Mouse (Mus musculus) CH12.LX (cell line): ENCODE results near the gene Tatdn2. TPM values are rescaled to one million over a fixed set of nuclear protein-coding genes. Genes with fewer than 3 reads are reported as not detected.

Experiments
- DNase-seq: peaks from one replicate; pipeline ENCODE4 v3.0.0-alpha.2; 2013; ENCODE audit errors: extremely low read depth
- H3K27ac ChIP-seq: 2 replicates; pipeline ENCODE4 v1.5.1; 2012; ENCODE audit warnings: low read depth, mild to moderate bottlenecking, control low read depth, moderate library complexity; ENCODE audit not compliant: insufficient read depth
- H3K27me3 ChIP-seq: replicated peaks from 2 replicates; pipeline ENCODE3; 2012; ENCODE audit warnings: inconsistent platforms
- H3K36me3 ChIP-seq, 2 experiments: replicated peaks in 1 of 2; 2 replicates each; pipeline versions ENCODE3 to v1.6.1; 2012; ENCODE audit warnings: inconsistent platforms in 1 of 2, low read length in 1 of 2, mild to moderate bottlenecking in 1 of 2, mixed read lengths in 1 of 2, moderate library complexity in 1 of 2; ENCODE audit not compliant: control insufficient read depth in 1 of 2, insufficient read depth in 1 of 2
- H3K4me1 ChIP-seq, 2 experiments: 2 replicates each; pipeline ENCODE4 v1.6.1; 2012; ENCODE audit warnings: inconsistent platforms in 1 of 2, moderate library complexity in 1 of 2; ENCODE audit not compliant: insufficient read depth in 2 of 2, control insufficient read depth in 1 of 2
- H3K4me2 ChIP-seq: 2 replicates; pipeline ENCODE4 v1.6.1; 2012; ENCODE audit warnings: low read depth, mild to moderate bottlenecking, control low read depth; ENCODE audit not compliant: poor library complexity, insufficient read depth, severe bottlenecking
- H3K4me3 ChIP-seq, 3 experiments: fragments of 150-350 bp in 1 of 3; sonication (generic) in 1 of 3; replicated peaks in 1 of 3; 2 replicates each; pipeline versions ENCODE3 to v1.5.1; 2011 to 2012; ENCODE audit warnings: low read depth in 2 of 3, low read length in 2 of 3, mild to moderate bottlenecking in 2 of 3, moderate library complexity in 2 of 3, control low read depth in 1 of 3, improper control_type of control experiment in 1 of 3, inconsistent platforms in 1 of 3, mixed read lengths in 1 of 3; ENCODE audit not compliant: poor library complexity in 1 of 3
- H3K79me2 ChIP-seq: replicated peaks from 2 replicates; pipeline ENCODE4 v1.6.1; 2012; ENCODE audit warnings: mild to moderate bottlenecking, moderate library complexity; ENCODE audit not compliant: control insufficient read depth, poor library complexity, insufficient read depth, severe bottlenecking; ENCODE audit errors: extremely low read depth
- H3K9ac ChIP-seq: 2 replicates; pipeline ENCODE4 v1.6.1; 2012; ENCODE audit warnings: low read depth, mild to moderate bottlenecking, control low read depth, moderate library complexity; ENCODE audit not compliant: insufficient read depth
- H3K9me3 ChIP-seq: replicated peaks from 2 replicates; pipeline ENCODE3; 2012; ENCODE audit warnings: low read length, inconsistent platforms, mixed read lengths
- BHLHE40 ChIP-seq: IDR thresholded peaks from 2 replicates; pipeline ENCODE4 v1.6.1; 2011; ENCODE audit warnings: mild to moderate bottlenecking, low read depth, low read length, improper control_type of control experiment
- CHD1 ChIP-seq: IDR thresholded peaks from 2 replicates; pipeline ENCODE4 v1.6.1; 2012; ENCODE audit warnings: low read depth, low read length, improper control_type of control experiment, inconsistent platforms
- E2F4 ChIP-seq: IDR thresholded peaks from 2 replicates; pipeline ENCODE4 v1.6.1; 2011; ENCODE audit warnings: low read depth, low read length, improper control_type of control experiment; ENCODE audit not compliant: insufficient replicate concordance
- EP300 ChIP-seq: IDR thresholded peaks from 2 replicates; pipeline ENCODE4 v1.6.1; 2011; ENCODE audit warnings: low read length, improper control_type of control experiment
- GABPA ChIP-seq: IDR thresholded peaks from 2 replicates; pipeline ENCODE4 v1.6.1; 2012; ENCODE audit warnings: low read depth, low read length, improper control_type of control experiment, inconsistent platforms; ENCODE audit not compliant: insufficient replicate concordance
- IRF4 ChIP-seq: IDR thresholded peaks from 2 replicates; pipeline ENCODE4 v1.6.1; 2014; ENCODE audit warnings: low read depth, mild to moderate bottlenecking, inconsistent platforms, low read length, improper control_type of control experiment
- KAT2A ChIP-seq: IDR thresholded peaks from 2 replicates; pipeline ENCODE4 v1.6.1; 2012; ENCODE audit warnings: low read length, improper control_type of control experiment, inconsistent platforms; ENCODE audit not compliant: insufficient replicate concordance
- MAFK ChIP-seq: IDR thresholded peaks from 2 replicates; pipeline ENCODE4 v1.6.1; 2011; ENCODE audit warnings: low read length, improper control_type of control experiment; ENCODE audit not compliant: insufficient replicate concordance
- NELFE ChIP-seq: IDR thresholded peaks from 2 replicates; pipeline ENCODE4 v1.6.1; 2011; ENCODE audit warnings: low read depth, low read length, improper control_type of control experiment
- NRF1 ChIP-seq: IDR thresholded peaks from 2 replicates; pipeline ENCODE4 v1.6.1; 2014; ENCODE audit warnings: low read depth, mild to moderate bottlenecking, inconsistent platforms, low read length, improper control_type of control experiment, moderate library complexity
- PAX5 ChIP-seq: IDR thresholded peaks from 2 replicates; pipeline ENCODE4 v1.6.1; 2012; ENCODE audit warnings: low read length, inconsistent platforms, mixed read lengths
- POLR2AphosphoS2 ChIP-seq: IDR thresholded peaks from 2 replicates; pipeline ENCODE4 v1.6.1; 2011; ENCODE audit warnings: low read depth, low read length, improper control_type of control experiment
- SIN3A ChIP-seq: IDR thresholded peaks from 2 replicates; pipeline ENCODE4 v1.6.1; 2012; ENCODE audit warnings: low read length, improper control_type of control experiment, inconsistent platforms
- SMC3 ChIP-seq: IDR thresholded peaks from 2 replicates; pipeline ENCODE4 v1.6.1; 2011; ENCODE audit warnings: low read depth, low read length, improper control_type of control experiment
- UBTF ChIP-seq: IDR thresholded peaks from 2 replicates; pipeline ENCODE4 v1.6.1; 2012; ENCODE audit warnings: low read depth, mild to moderate bottlenecking, inconsistent platforms, low read length, improper control_type of control experiment, moderate library complexity
- ZC3H11A ChIP-seq: IDR thresholded peaks from 2 replicates; pipeline ENCODE4 v1.6.1; 2012; ENCODE audit warnings: low read depth, mild to moderate bottlenecking, inconsistent platforms, low read length, improper control_type of control experiment
- ZKSCAN1 ChIP-seq: IDR thresholded peaks from 2 replicates; pipeline ENCODE4 v1.6.1; 2012; ENCODE audit warnings: low read depth, inconsistent platforms, low read length, improper control_type of control experiment, borderline replicate concordance
- dilution Hi-C: fragments of 300-500 bp; cut with MboI; formaldehyde crosslinking; loops from 2 replicates; pipeline ENCODE4 v1.14.3; 2020; ENCODE audit warnings: low sequenced_read_pairs; ENCODE audit not compliant: extremely low pct_unique_long_range_greater_than_20kb, extremely low pct_ligation_motif_present
- in situ Hi-C: fragments of 300-500 bp; cut with MboI; formaldehyde crosslinking; loops from 3 replicates; pipeline ENCODE4 v1.14.3; 2019; ENCODE audit warnings: low sequenced_read_pairs, low pct_ligation_motif_present, low pct_unique_long_range_greater_than_20kb, mixed read lengths
- polyA plus RNA-seq: library from polyadenylated mRNA; unstranded; fragments of >175 nt; gene quantifications from 2 replicates; pipeline ENCODE4 v1.2.1, GENCODE M21; 2012; ENCODE audit warnings: low read depth; ENCODE audit not compliant: insufficient read length
- total RNA-seq, 2 experiments: library from RNA; depleted of rRNA; stranded (reverse); fragments of 300-350 nt in 1 of 2; fragments of >200 nt in 1 of 2; gene quantifications; 2 replicates each; pipeline ENCODE4 v1.2.3; 2012 to 2014

Tatdn2 gene
- total and polyA plus RNA-seq, 3 experiments, result 35.1 to 58.0 (median 35.5) TPM

DNA sequence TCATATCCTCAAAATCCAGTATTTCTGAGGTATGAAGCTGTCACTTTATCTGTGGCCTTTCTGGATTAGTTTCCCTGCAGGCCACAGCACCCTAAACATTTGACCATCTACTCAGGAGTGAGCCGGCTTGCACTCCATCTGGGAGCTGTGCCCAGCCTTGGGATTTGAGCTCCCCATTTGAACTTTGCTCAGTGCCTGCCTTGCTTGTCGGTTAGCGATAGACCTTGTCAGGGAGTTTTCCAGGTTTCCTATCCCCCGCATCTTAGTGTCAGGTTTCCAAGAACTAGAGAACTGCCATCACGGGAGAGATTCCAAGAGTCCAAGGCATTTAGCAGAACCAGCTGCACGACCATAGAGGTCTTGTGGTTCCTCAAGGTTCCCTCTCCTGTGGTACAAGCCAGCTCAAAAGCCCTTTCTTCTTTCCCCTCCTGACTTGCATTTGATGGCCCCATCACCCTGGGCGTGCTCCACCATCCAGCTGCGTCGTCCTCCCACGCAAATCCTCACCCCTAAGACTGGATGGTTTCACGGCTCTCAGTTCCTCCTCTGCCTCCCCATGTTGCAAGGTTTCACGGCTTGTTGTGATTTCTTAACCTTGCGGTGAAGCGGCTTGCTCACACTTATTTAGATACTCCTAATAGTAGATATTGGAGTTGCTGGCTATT is 19.6 kb upstream of the Tatdn2 start:
- Histone ChIP-seq H3K9me3 (no peaks in the 10 kb centered on the region), H3K79me2 (peaks cover 8% of the 10 kb centered on the region; the same call in 1 of the 2 replicates), H3K9ac (no peak overlapping the region), H3K36me3 (peaks cover 79 to 93% of the 10 kb centered on the region in 2 experiments), H3K4me1 (peaks cover 19 to 83% of the 10 kb centered on the region in 2 experiments), H3K4me2 (no peak overlapping the region; the same call in 1 of the 2 replicates), H3K4me3 (no peak overlapping the region), H3K27me3 (no peaks in the 10 kb centered on the region), H3K27ac (peak overlapping the region; percentile 53)
- in situ Hi-C loops (loop anchor here (5.0 kb wide), 1 partner anchor 40 kb away; the partner anchor contains the start of gene Irak2), dilution Hi-C loops (no loop called here)
- peak; percentile 65 for DNase-seq
- TF ChIP-seq POLR2AphosphoS2 (peak; percentile 43; the same call in 1 of the 2 replicates), GABPA (no peak), E2F4 (no peak), SMC3 (no peak), ZC3H11A (no peak), UBTF (no peak), PAX5 (no peak), IRF4 (0 out of 2 replicates have a peak, but pooled peaks have one; percentile 39), MAFK (no peak), NRF1 (no peak), EP300 (peak; percentile 60), NELFE (no peak), BHLHE40 (peak; percentile 57; the same call in 1 of the 2 replicates), SIN3A (0 out of 2 replicates have a peak, but pooled peaks have one; percentile 56), ZKSCAN1 (no peak), KAT2A (no peak)

DNA sequence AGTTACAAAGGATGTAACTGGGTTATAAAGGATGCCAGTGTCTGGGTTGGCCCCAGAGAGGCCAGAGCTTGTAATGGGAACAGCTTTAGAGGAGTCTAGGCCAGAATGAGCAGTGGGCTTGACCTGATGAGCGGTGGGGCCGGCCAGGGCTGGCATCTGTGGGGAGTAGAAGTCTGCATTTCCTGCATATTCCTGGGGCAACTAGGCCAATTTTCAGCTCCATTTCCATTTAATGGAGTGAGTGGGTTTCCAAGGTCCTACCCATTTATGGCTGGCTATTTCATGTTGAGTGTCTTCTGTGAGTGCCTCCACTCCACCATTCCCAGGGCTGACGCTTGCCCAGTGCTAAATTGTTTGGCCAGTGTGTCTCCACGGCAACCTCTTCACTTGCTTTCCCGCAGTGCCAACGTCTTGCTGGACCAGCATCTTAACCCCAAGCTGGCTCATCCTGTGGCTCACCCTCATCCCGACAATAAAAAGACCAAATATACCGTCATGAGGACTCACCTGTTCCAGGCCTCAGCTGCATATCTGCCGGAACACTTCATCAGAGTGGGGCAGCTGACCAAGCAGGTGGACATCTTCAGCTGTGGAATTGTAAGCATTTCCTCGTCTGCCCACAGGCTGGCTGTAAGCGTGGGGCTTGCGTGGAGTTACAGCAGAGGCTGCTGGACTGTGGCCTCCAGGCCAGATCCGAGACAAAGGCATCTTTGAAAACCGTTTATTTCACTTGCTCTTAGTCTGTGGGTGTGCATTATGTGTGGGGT is 18.4 kb upstream of the Tatdn2 start:
- H3K4me2 ChIP-seq, result no peak overlapping the region
- H3K4me3 ChIP-seq, result no peak overlapping the region
- DNase-seq, result no peak
- no peaks in the 10 kb centered on the region for H3K27me3 ChIP-seq
- peaks cover 19 to 72% of the 10 kb centered on the region in 2 experiments for H3K4me1 ChIP-seq
- no peak overlapping the region for H3K9ac ChIP-seq
- peaks cover 76 to 92% of the 10 kb centered on the region in 2 experiments for H3K36me3 ChIP-seq
- in situ Hi-C loops, result loop anchor here (5.0 kb wide), 1 partner anchor 41 kb away; the partner anchor contains the start of gene Irak2
- H3K27ac ChIP-seq, result no peak overlapping the region
- no peaks in the 10 kb centered on the region for H3K9me3 ChIP-seq
- peaks cover 3% of the 10 kb centered on the region; the same call in 1 of the 2 replicates for H3K79me2 ChIP-seq
- dilution Hi-C loops, result no loop called here
- TF ChIP-seq SIN3A (no peak), CHD1 (no peak), ZKSCAN1 (no peak)
- TF ChIP-seq, all 38 proteins: peak for 0
